Mouse (Mus musculus): Measurements from ENCODE around the gene Trim75. TPM values are rescaled to one million over a fixed set of nuclear protein-coding genes. Genes with fewer than 3 reads are reported as not detected.

Trim75 gene
- polyA plus RNA-seq, 1 experiment from 2014 or later = not detected

- Histone ChIP-seq H3K4me1 (ENCODE audit: control insufficient read depth, insufficient read depth, low read length) (no peaks in the 10 kb centered on the region), H3K27me3 (ENCODE audit: control insufficient read depth, insufficient read depth, low read length) (peaks cover 4% of the 10 kb centered on the region; the same call in 1 of the 2 replicates), H3K4me2 (ENCODE audit: low read depth, severe bottlenecking) (no peak overlapping the region), H3K27ac (replicated peaks; ENCODE audit: low read depth, low read length) (no peak overlapping the region), H3K36me3 (ENCODE audit: control insufficient read depth, insufficient read depth, low read length) (no peaks in the 10 kb centered on the region), H3K4me3 (ENCODE audit: low read depth, low read length) (no peak overlapping the region), H3K9ac (ENCODE audit: low read length) (no peak overlapping the region), H3K9me3 (ENCODE audit: control insufficient read depth, low read length) (no peaks in the 10 kb centered on the region)
- WGBS = 78% methylated on average over 8 of the region's 8 CpGs
- no peak for ATAC-seq (ENCODE audit: insufficient number of reproducible peaks, low FRiP score, low TSS enrichment, low read depth)
- DNase-seq (ENCODE audit: low spot score) = no peak
Measured at GRCm38 (mm10) chr8:64941019-64941418, 46.6 kb downstream of the Trim75 start.

GRCm38 (mm10) chr8:64934997-64935396 is 52.6 kb downstream of the Trim75 start:
- DNase-seq (ENCODE audit: low spot score) (no peak), ATAC-seq (ENCODE audit: insufficient number of reproducible peaks, low FRiP score, low TSS enrichment, low read depth) (no peak)
- 85% methylated on average over 3 of the region's 3 CpGs for WGBS
- Histone ChIP-seq H3K4me3 (ENCODE audit: low read depth, low read length) (no peak overlapping the region), H3K4me1 (ENCODE audit: control insufficient read depth, insufficient read depth, low read length) (no peaks in the 10 kb centered on the region), H3K27ac (replicated peaks; ENCODE audit: low read depth, low read length) (no peak overlapping the region), H3K9ac (ENCODE audit: low read length) (no peak overlapping the region), H3K36me3 (ENCODE audit: control insufficient read depth, insufficient read depth, low read length) (no peaks in the 10 kb centered on the region), H3K9me3 (ENCODE audit: control insufficient read depth, low read length) (no peaks in the 10 kb centered on the region), H3K4me2 (ENCODE audit: low read depth, severe bottlenecking) (no peak overlapping the region), H3K27me3 (ENCODE audit: control insufficient read depth, insufficient read depth, low read length) (no peaks in the 10 kb centered on the region)

Other genes with a start within 250 kb of the Trim75 start
- gene Klhl2, start 137.8 kb downstream of the Trim75 start, polyA plus RNA-seq (2014; fragmentation: Nextera tagmentation; extraction: Ambion mirVana) = 10.4 and 12.0 TPM in 2 replicates
- gene Tmem192, start 40.6 kb downstream of the Trim75 start, polyA plus RNA-seq (2014; fragmentation: Nextera tagmentation; extraction: Ambion mirVana) = 15.2 and 16.7 TPM in 2 replicates
- 0.16 TPM in 1 of 2 replicates, not detected in the other for gene Trim61, start 30.7 kb upstream of the Trim75 start, polyA plus RNA-seq (2014; fragmentation: Nextera tagmentation; extraction: Ambion mirVana)
- gene Trim60, start 30.8 kb upstream of the Trim75 start, polyA plus RNA-seq (2014; fragmentation: Nextera tagmentation; extraction: Ambion mirVana) = not detected in 2 replicates
- 4.6 and 5.7 TPM in 2 replicates for gene Apela, start 49.5 kb upstream of the Trim75 start, polyA plus RNA-seq (2014; fragmentation: Nextera tagmentation; extraction: Ambion mirVana)
- gene Gm10663, start 87.2 kb upstream of the Trim75 start, polyA plus RNA-seq (2014; fragmentation: Nextera tagmentation; extraction: Ambion mirVana) = not detected in 2 replicates
- not detected in 2 replicates for gene BC030870, start 141.7 kb upstream of the Trim75 start, polyA plus RNA-seq (2014; fragmentation: Nextera tagmentation; extraction: Ambion mirVana)

All from limb, embryonic 11.5 days (tissue).